Mouse (Mus musculus): ENCODE data around the gene Fndc9.

DNA sequence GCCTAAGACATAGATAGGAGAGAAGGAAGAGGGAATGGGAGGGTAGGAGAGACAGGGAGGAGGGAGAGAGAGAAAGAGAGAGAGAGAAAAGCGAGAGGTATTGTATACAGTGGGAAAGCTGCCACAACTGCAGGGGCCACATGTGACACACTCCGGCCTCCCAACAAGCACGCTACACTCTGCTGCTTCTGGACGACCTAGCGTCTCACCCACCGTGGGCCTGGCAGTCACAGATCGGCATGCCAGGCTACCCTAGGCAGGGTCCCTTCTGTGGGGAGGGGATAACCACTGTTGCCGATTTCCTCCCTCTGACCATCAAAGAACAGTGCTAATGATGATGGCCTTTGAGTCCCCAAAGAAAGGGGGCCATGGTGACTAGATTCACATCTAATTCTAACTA is 23.4 kb downstream of the Fndc9 start:
- no peak for TF ChIP-seq CTCF (IDR thresholded peaks at IDR 0.05; ENCODE audit: borderline replicate concordance, insufficient read depth, low read depth, low read length)
- TF ChIP-seq POLR2A (IDR thresholded peaks at IDR 0.05; ENCODE audit: borderline replicate concordance, insufficient read depth, low read length), result no peak
